Mouse (Mus musculus): Measurements from ENCODE around the gene Oit1. TPM values are rescaled to one million over a fixed set of nuclear protein-coding genes. Genes with fewer than 3 reads are reported as not detected.

The Oit1 gene
- polyA plus RNA-seq, 1 experiment from 2014 or later, result not detected

- Histone ChIP-seq H3K9me3 (ENCODE audit: control insufficient read depth, low read length) (no peaks in the 10 kb centered on the region), H3K4me2 (replicated peaks) (peak overlapping the region; percentile 12), H3K27me3 (ENCODE audit: control insufficient read depth, insufficient read depth, low read length) (peaks cover 5% of the 10 kb centered on the region), H3K4me3 (replicated peaks; ENCODE audit: low read length) (no peak overlapping the region), H3K4me1 (replicated peaks; ENCODE audit: control insufficient read depth, insufficient read depth, low read length) (peaks cover 7% of the 10 kb centered on the region; the same call in 1 of the 2 replicates), H3K9ac (no peak overlapping the region), H3K27ac (no peak overlapping the region; the same call in 1 of the 2 replicates), H3K36me3 (replicated peaks; ENCODE audit: control insufficient read depth, insufficient read depth) (no peaks in the 10 kb centered on the region)
- ATAC-seq (ENCODE audit: low FRiP score) (0 out of 2 replicates have a peak, but pooled peaks have one; percentile 15), DNase-seq (ENCODE audit: low spot score) (no peak)
- WGBS, result 9% methylated on average over 9 of the region's 9 CpGs
These were observed 68.9 kb downstream of the Oit1 start for GRCm38 (mm10) chr14:8309621-8310141.

DNA sequence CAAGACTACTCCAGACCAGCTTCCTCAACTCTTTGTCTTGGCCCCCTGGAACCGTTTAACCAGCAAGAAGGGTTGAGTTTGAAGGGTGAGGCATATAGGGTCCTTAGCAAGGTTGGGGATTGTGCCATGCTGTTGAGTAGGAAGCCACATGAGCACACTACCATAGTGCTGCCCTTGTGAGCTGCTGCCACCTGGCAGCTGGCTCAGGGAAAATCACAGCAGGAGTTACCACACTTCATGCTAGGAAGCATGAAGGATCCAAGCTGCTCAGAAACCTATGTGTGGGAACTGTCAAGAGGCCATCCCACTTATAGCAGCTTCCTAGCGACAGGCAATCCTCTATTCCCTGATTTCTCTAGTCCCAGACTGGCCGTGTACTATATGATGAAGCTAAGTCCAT is 69.9 kb downstream of the Oit1 start:
- Histone ChIP-seq H3K9ac (no peak overlapping the region), H3K4me1 (replicated peaks; ENCODE audit: control insufficient read depth, insufficient read depth, low read length) (peaks cover 7% of the 10 kb centered on the region; the same call in 1 of the 2 replicates), H3K9me3 (ENCODE audit: control insufficient read depth, low read length) (no peaks in the 10 kb centered on the region), H3K27ac (no peak overlapping the region), H3K27me3 (ENCODE audit: control insufficient read depth, insufficient read depth, low read length) (no peaks in the 10 kb centered on the region), H3K4me3 (replicated peaks; ENCODE audit: low read length) (no peak overlapping the region), H3K36me3 (replicated peaks; ENCODE audit: control insufficient read depth, insufficient read depth) (no peaks in the 10 kb centered on the region), H3K4me2 (replicated peaks) (no peak overlapping the region)
- DNase-seq (ENCODE audit: low spot score) (no peak), ATAC-seq (ENCODE audit: low FRiP score) (no peak)
- WGBS, result 83% methylated on average over 3 of the region's 3 CpGs

GRCm38 (mm10) chr14:8306884-8307283 is 71.7 kb downstream of the Oit1 start:
- WGBS, result 85% methylated on average over 6 of the region's 6 CpGs
- Histone ChIP-seq H3K36me3 (replicated peaks; ENCODE audit: control insufficient read depth, insufficient read depth) (no peaks in the 10 kb centered on the region), H3K4me1 (replicated peaks; ENCODE audit: control insufficient read depth, insufficient read depth, low read length) (peaks cover 7% of the 10 kb centered on the region; the same call in 1 of the 2 replicates), H3K4me2 (replicated peaks) (no peak overlapping the region), H3K27me3 (ENCODE audit: control insufficient read depth, insufficient read depth, low read length) (no peaks in the 10 kb centered on the region), H3K27ac (no peak overlapping the region), H3K9me3 (ENCODE audit: control insufficient read depth, low read length) (no peaks in the 10 kb centered on the region), H3K4me3 (replicated peaks; ENCODE audit: low read length) (no peak overlapping the region), H3K9ac (no peak overlapping the region)
- DNase-seq (ENCODE audit: low spot score) (no peak), ATAC-seq (ENCODE audit: low FRiP score) (no peak)

DNA sequence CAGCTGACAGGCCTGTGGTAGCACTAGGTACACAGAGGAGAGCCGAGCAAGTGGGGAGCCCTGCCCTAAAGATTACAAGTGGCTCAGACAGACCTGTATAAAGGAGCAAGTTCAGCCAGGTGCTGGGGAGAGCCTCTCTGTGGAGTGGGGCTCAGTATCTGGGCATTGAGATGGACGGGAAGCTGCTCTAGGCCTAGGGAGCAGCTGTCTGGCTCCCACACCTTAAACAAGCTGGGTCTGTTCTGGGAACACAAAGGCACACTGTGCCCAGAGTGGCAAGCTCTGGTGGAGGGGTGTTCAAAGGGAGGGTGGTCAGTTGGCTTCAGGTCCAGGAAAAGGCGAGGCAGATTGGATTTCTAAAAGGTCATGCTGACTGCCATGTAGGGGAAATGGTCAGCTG is 73.5 kb downstream of the Oit1 start:
- no peak for ATAC-seq (ENCODE audit: low FRiP score)
- Histone ChIP-seq H3K4me2 (replicated peaks) (no peak overlapping the region), H3K36me3 (replicated peaks; ENCODE audit: control insufficient read depth, insufficient read depth) (no peaks in the 10 kb centered on the region), H3K4me1 (replicated peaks; ENCODE audit: control insufficient read depth, insufficient read depth, low read length) (peaks cover 7% of the 10 kb centered on the region; the same call in 1 of the 2 replicates), H3K9ac (no peak overlapping the region), H3K9me3 (ENCODE audit: control insufficient read depth, low read length) (no peaks in the 10 kb centered on the region), H3K27ac (no peak overlapping the region), H3K4me3 (replicated peaks; ENCODE audit: low read length) (no peak overlapping the region), H3K27me3 (ENCODE audit: control insufficient read depth, insufficient read depth, low read length) (no peaks in the 10 kb centered on the region)
- WGBS, result 70% methylated on average over 3 of the region's 3 CpGs
- DNase-seq (ENCODE audit: low spot score), result no peak

DNA sequence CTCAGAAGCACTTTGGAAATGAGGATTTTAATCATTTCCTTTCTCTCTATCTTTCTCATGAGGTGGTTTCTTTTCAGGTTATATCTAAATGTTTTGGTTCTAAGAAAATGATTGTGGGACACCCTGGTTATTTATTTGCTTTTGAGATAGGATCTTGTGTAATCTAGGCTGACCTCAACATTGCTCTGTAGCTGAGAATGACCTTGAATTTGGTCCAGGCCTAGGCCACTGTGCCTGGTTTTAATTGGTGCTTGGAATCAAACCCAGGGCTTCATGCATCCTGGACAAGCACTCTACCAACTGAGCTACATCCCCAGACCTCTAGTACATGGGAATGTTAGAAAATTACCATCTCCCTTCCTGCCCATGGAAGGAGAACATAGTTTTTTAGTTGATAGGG is 74.5 kb downstream of the Oit1 start:
- no peak overlapping the region for H3K9ac ChIP-seq
- no peaks in the 10 kb centered on the region for H3K4me1 ChIP-seq (replicated peaks; ENCODE audit: control insufficient read depth, insufficient read depth, low read length)
- no peaks in the 10 kb centered on the region; the same call in 1 of the 2 replicates for H3K27me3 ChIP-seq (ENCODE audit: control insufficient read depth, insufficient read depth, low read length)
- no peak overlapping the region for H3K4me2 ChIP-seq (replicated peaks)
- H3K36me3 ChIP-seq (replicated peaks; ENCODE audit: control insufficient read depth, insufficient read depth), result no peaks in the 10 kb centered on the region
- H3K9me3 ChIP-seq (ENCODE audit: control insufficient read depth, low read length), result no peaks in the 10 kb centered on the region
- ATAC-seq (ENCODE audit: low FRiP score) (no peak), DNase-seq (ENCODE audit: low spot score) (no peak)
- H3K27ac ChIP-seq, result no peak overlapping the region
- no peak overlapping the region for H3K4me3 ChIP-seq (replicated peaks; ENCODE audit: low read length)

DNA sequence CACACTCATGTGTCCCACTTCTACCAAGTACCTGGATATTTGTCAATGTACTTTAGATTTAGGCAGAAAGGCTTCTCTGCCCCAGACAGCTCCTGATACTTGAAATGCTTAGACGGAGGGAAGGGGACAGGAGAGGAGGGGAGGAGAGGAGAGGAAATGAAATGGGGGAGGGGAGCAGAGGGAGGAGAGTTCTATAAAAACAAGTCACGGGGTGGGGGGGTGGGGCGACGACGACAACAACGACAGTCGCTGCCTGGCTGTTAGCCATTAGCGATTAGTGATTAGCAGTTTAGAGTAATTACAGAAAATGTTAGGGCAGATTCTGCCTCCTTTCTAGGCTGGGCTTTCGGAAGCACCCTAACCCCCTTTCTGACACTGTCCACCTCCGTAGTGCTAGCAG is 75.9 kb downstream of the Oit1 start:
- WGBS, result 25% methylated on average over 10 of the region's 10 CpGs

DNA sequence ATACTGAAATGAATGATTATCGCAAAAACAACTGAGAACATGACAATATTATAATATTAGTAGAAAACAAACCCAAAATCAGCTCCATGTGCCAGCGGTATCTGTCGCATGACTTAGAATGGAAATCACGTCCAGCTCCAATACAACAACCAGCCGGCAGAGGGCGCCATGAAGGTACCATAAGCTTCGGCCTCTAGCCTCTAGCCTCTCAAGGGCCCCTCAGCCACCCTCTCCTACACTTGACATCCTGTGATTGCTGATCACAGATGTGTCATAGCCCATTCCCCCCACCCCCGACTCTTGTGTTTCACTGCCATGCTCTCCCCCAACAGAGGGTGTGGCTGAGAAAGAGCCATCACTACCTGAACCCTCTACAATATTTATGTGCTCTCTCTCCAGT is 78.3 kb downstream of the Oit1 start:
- Histone ChIP-seq H3K4me1 (replicated peaks; ENCODE audit: control insufficient read depth, insufficient read depth, low read length) (no peaks in the 10 kb centered on the region), H3K36me3 (replicated peaks; ENCODE audit: control insufficient read depth, insufficient read depth) (no peaks in the 10 kb centered on the region), H3K4me3 (replicated peaks; ENCODE audit: low read length) (no peak overlapping the region), H3K4me2 (replicated peaks) (no peak overlapping the region), H3K27ac (no peak overlapping the region), H3K27me3 (ENCODE audit: control insufficient read depth, insufficient read depth, low read length) (no peaks in the 10 kb centered on the region; the same call in 1 of the 2 replicates), H3K9ac (no peak overlapping the region), H3K9me3 (ENCODE audit: control insufficient read depth, low read length) (no peaks in the 10 kb centered on the region)
- ATAC-seq (ENCODE audit: low FRiP score) (no peak), DNase-seq (ENCODE audit: low spot score) (no peak)
- 25% methylated on average over 8 of the region's 8 CpGs for WGBS

More for the DNA sequence above, 75.9 kb downstream of the Oit1 start:
- Histone ChIP-seq H3K27ac (no peak overlapping the region), H3K4me3 (replicated peaks; ENCODE audit: low read length) (no peak overlapping the region), H3K36me3 (replicated peaks; ENCODE audit: control insufficient read depth, insufficient read depth) (no peaks in the 10 kb centered on the region), H3K4me2 (replicated peaks) (no peak overlapping the region), H3K9me3 (ENCODE audit: control insufficient read depth, low read length) (no peaks in the 10 kb centered on the region), H3K27me3 (ENCODE audit: control insufficient read depth, insufficient read depth, low read length) (no peaks in the 10 kb centered on the region; the same call in 1 of the 2 replicates), H3K4me1 (replicated peaks; ENCODE audit: control insufficient read depth, insufficient read depth, low read length) (no peaks in the 10 kb centered on the region), H3K9ac (no peak overlapping the region)
- ATAC-seq (ENCODE audit: low FRiP score), result no peak
- peak; percentile 23 for DNase-seq (ENCODE audit: low spot score)

Other genes with a start within 250 kb of the Oit1 start
- gene Pdhb, start 205.7 kb downstream of the Oit1 start, polyA plus RNA-seq (2014; fragmentation: Nextera tagmentation; extraction: Ambion mirVana), result 271 and 280 TPM in 2 replicates
- 14.5 and 16.2 TPM in 2 replicates for gene Kctd6, start 164.6 kb downstream of the Oit1 start, polyA plus RNA-seq (2014; fragmentation: Nextera tagmentation; extraction: Ambion mirVana)
- not detected in 2 replicates for gene Acox2, start 119.4 kb downstream of the Oit1 start, polyA plus RNA-seq (2014; fragmentation: Nextera tagmentation; extraction: Ambion mirVana)
- gene Fam107a, start 60.7 kb downstream of the Oit1 start, polyA plus RNA-seq (2014; fragmentation: Nextera tagmentation; extraction: Ambion mirVana), result 0.16 and 0.47 TPM in 2 replicates